Mouse (Mus musculus): ENCODE data around the gene Nr1i3.

The Nr1i3 gene

DNA sequence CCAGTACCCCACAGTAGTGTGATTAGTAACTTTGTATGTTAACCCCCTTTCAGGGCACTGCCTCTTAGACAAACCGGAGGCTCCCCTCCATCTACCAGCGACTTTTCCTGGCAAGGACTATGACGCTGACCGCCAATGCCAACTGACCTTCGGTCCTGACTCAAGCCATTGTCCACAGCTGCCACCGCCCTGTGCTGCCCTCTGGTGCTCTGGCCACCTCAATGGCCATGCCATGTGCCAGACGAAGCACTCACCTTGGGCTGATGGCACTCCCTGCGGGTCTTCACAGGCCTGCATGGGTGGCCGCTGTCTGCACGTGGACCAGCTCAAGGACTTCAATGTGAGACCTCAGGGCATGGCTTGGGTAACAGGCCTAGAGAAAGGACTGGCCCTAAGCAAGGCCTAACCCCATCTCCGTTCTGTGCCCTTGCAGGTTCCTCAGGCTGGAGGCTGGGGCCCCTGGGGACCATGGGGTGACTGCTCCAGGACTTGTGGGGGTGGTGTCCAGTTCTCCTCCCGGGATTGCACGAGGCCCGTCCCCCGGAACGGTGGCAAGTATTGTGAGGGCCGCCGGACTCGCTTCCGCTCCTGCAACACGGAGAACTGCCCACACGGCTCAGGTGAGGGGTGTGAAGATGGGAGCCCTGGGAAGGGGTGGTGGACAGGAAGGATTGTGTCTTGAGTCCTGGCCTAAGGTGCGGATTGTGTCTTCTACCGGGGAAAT, 42.5 kb downstream of the Nr1i3 start:
- no peak for DNase-seq

DNA sequence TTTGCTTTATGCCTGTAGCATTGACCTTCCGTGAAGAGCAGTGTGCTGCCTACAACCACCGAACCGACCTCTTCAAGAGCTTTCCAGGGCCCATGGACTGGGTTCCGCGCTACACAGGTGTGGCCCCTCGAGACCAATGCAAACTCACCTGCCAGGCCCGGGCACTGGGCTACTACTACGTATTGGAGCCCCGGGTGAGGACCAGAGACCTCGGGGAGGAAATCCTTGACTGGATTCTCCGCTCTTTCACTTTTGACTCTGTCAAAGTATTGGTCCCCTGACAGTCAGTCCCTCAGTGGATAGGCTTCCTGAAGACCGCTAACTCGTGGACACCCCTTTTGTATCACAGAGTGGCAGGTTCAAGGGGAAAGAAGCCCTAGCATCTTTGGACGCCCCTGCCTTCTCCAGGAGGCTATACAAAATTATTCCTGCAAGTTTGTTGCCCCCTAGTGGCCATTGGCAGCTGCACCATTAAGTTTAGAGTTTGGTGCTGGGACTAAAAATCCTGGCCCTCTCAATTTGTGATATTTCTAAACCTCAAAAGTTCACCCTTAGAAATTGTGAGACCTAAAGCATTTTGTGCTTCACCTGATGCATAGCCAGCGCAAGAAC, 43.3 kb downstream of the Nr1i3 start:
- peak; percentile 22 to 76 for DNase-seq

DNA sequence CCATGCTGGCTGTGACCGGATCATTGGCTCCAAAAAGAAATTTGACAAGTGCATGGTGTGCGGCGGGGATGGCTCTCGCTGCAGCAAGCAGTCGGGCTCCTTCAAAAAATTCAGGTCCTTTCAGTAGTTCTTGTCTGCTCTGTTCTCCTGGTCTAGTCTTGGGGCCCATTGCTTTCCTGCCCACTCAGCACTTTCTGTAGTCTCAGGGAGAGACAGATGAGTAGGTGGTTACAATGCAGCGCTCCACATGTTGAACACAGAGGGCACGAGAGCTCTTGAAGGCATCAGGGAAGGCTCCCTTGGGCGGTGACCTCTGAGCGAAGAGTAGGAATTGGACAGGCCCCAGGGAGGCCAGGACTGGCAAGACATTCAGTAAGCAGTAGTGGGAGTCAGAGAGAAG, 44.0 kb downstream of the Nr1i3 start:
- DNase-seq, result no peak

DNA sequence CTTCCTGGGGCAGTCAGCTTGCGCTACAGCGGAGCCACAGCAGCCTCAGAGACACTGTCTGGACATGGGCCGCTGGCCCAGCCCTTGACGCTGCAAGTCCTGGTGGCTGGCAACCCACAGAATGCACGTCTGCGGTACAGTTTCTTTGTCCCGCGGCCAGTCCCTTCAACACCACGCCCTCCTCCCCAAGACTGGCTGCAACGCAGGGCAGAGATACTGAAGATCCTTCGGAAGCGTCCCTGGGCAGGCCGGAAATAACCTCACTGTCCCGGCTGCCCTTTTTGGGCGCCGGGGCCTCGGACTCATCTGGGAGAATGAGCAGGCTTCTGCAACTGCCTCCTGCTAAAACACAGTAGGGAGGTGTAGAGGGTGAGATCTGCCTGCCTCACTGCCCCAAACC, 45.2 kb downstream of the Nr1i3 start:
- DNase-seq, result no peak

DNA sequence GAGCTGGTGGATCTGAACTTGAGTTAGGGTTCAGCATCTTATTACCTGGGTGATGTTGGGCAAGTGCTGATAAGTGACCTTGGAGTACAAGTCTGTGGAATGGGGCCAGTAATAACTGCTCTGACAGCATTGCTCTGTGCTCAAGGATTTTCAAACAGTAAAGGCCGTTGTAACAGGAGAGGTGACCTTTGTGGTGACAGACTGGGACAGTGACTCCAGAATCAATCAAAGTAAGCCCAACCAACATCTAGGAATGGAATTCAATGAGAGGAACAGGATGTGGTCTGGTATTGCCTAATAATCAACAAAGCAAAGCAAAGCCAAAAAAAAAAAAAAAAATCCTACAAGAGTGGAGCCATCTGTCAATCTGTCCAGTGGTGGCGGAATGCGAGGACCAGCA, 46.5 kb downstream of the Nr1i3 start:
- peak in 1 of 2 experiments; percentile 67 for DNase-seq

DNA sequence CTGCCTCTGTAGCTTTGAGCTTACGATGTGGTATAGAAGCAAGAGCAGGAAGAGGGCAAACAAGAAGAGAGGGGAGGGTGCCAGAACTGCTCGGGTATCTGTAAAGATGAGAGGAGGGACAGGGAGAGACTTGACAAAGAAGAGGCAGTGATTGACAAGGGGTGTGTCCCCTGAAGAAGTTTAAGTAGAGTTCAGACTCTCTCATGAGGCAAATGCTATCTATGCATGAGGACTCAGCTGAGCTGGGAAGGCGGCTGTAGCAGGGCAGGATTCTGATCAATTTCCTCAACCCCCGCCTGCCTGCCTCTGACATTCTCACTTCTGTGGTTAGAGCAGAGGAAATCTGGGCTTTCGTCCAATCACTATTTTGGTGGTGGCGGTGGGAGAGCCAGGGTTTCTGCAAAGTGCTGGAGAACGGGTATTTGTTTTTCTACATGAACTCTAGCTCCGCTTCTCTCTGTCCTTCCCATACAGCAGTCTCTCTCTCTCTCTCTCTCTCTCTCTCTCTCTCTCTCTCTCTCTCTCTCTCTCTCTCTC, 48.9 kb downstream of the Nr1i3 start:
- DNase-seq, result peak; percentile 81 to 88

DNA sequence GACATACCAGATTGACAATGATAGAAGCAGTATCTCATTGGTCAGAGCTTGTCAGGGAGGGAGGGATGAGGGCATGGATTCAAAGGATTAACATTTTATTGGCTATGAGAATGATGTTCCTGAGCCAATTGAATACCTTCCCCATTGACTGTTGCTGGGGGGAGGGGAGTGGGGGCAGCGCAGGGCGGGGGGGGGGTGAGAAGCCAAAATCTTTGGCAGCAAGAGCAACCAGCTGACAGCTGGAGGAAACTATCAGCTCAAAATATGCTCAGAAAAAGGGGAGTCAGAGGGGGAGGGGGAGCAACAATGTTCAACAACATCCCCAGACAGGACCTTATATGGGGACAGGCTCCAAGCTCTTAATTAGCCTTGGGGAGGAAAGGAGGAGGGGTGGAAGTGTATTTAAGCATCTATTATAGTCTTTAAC, 49.4 kb downstream of the Nr1i3 start:
- peak; percentile 62 to 65 for DNase-seq

DNA sequence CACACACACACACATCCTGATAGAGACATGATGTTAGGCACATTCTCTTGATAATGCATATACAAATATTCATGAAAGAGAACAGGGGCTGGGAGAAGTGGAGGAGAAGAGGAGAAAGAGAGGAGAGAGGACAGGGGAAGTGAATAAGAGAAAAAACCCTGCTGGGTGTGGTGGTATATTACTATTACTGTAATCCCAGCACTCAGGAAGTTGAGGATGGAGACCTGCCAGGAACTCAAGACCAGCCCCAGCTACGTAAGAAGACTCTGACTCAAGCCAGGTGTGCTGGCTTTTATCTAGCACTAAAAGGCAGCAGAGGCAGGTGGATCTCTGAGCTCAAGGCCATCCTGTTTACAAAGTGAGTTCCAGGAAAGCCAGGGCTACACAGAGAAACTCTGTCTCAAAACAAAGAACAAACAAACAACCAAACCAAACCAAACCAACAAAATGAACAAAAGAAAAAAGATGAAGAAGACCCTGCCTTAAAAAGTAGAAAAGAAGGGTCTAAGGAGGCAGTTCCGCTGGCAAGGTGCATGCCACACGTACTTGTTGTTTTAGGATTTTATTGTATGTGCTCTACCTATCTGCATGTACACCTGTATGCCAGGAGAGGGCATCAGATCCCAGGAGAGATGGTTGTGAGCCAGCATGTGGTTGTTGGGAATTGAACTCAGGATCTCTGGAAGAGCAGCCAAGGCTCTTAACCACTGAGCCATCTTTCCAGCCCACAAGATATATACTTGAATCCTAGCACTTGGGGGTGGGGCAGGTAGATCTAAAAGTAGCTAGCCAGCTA, 50.1 kb downstream of the Nr1i3 start:
- no peak for DNase-seq

DNA sequence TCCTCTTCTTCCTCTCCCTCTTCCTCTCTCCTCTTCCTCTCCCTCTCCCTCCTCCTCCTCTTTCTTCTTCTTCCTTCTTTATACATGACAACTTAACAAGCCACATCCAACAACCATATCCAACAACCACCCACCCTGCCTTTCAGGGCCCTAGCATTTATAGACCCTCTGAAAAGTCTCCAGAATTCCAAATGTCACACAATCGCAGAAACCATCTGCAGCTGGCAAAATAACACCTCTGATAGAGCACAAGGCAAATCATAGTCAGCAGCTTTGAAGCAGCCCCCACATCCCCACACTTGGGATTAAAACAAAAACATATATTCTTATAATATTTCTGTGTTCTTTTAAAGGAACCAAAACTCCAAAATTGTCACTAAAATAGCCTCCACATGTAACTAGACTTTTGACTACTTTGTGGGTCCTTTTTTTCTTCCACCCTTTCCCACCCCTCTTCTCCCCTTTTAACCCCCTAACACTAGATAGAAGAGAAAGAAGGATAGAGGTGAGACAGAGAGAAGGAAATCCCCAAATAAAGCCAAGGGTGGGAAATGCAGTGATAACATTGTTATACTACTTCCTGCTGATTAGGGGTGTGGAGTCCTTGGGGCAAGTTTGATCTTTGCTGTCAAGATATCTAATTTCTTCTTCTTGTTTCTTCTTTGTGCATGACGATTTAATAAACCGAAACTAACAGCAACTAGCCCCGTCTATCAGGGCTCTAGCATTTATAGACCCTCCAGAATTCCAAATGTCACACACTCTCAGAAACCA, 52.4 kb downstream of the Nr1i3 start:
- no peak for DNase-seq

DNA sequence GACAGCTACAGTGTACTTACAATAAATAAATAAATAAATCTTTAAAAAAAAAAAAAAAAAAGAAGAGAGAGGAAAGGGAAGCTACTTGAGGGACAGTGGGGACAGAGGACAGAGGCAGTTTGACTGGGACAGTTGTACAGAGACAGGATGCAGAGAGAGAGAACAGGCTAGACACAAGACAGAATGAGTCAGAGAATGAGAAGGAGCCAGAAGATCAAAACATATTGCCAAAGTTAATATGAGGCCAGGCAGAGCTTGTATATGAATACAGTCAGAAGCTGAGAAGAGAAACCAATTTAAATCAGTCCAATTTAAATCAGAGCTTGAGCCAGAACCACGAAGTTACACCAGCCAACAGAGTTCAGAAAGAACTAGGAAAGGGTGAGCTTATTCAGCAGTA, 54.6 kb downstream of the Nr1i3 start:
- no peak for DNase-seq

DNA sequence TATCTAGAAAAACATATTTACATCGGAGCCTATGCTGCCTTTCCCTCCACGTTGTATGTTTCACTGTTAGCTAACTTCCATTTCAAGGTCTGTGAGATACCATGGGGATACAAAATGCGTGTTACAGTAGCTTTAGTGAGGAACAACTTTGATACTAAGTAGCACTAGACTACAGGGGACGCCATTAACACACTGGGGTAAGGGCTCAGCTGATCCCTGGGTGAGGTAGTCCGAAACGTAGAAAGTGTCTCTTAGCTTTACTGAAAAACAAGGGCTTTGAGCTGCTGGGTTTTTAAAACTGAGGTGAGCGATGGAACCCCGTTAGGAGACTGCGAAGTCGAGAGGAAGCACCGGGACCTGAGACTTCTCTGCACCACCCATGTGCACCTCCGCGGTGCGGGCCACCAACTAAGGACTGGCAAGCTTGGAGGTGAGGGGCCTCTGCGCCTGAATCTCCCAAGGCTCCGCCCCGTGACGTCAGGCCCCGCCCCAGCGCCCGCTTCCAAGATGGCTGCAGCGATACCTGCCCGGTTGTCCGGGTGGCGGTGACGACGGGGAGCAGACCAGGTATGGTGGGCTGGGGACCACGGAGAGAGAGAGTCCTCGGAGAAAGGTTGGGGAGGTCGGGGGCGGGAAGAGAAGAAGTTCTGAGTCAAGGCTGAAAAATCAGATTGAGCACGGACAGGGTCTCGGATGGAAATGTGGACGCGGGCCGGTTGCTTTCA, 56.2 kb downstream of the Nr1i3 start, which contains the start of gene B4galt3:
Gene B4galt3 (plus strand): TSS at position 481 of the 725 bp plus-strand sequence.
- peak; percentile 96 to 97 for DNase-seq
